Mouse (Mus musculus) bone marrow macrophage, adult 2 months (primary cell): ENCODE results near the gene Hist1h1c.

Experiments used
- CTCF ChIP-seq: IDR thresholded peaks from 2 replicates; pipeline ENCODE4 v1.5.1; 2012; ENCODE audit warnings: low read depth, mild to moderate bottlenecking, low read length, moderate library complexity
- POLR2A ChIP-seq: IDR thresholded peaks from 2 replicates; pipeline ENCODE4 v1.6.1; 2012; ENCODE audit warnings: mild to moderate bottlenecking, low read depth, low read length, borderline replicate concordance

DNA sequence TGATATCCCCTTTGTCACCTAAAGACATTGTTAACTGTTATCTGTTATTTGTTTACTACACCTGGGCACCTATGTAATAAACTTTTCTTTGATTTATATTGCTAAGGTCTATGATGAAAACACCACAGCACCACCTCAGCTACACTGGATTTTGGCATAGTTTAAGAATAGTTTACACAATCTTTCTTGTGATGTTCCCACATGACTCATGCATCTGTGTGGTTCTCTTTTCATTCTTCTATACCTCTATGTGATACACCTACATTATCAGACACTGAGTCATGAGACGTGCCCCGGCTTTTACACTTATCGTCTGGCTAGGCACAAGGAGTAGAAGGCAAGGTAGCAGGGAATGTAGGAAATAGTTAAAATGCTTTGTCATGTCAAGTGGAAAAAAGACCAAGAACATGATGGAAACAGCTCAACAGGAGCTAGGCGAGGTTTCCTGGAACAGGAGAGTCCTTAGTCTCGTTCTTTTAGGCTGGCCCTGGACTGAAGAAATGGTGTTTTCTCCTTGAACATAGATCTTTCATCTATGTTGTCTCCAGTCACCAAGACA, 11.0 kb downstream of the Hist1h1c start:
- no peak for TF ChIP-seq CTCF
- TF ChIP-seq POLR2A, result no peak
